Mouse (Mus musculus) kidney, adult 11 months (tissue): Measurements from ENCODE around the gene Clcn2.
"Not testable (repeated sequence)": the region's sequence is repeated elsewhere in the genome, so short reads cannot be mapped to it uniquely, and the experiment has no call there.

Experiments used
- DNase-seq: peaks from one replicate; pipeline ENCODE4 v3.0.0; 2022

Gene Clcn2

DNA sequence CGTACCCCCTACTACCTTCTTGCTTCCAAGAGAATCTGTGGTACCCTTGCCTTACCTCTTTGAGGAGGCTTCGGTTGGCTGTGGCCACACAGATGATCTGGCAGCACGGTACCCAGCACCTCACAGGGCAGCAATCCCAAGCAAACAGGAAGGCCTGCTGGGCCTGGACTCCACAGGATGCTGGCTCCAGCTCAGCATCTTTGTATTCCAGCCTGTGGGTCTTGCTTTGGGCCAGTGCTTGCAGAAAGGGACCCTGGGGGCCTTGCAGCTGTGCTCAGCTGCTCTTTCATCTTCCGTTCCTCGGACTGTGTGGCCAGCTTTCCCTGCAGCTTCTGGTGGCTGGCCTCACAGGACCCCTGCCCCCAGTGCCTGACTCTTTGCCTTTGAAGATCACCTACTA, 17.5 kb downstream of the Clcn2 start:
- no peak for DNase-seq

DNA sequence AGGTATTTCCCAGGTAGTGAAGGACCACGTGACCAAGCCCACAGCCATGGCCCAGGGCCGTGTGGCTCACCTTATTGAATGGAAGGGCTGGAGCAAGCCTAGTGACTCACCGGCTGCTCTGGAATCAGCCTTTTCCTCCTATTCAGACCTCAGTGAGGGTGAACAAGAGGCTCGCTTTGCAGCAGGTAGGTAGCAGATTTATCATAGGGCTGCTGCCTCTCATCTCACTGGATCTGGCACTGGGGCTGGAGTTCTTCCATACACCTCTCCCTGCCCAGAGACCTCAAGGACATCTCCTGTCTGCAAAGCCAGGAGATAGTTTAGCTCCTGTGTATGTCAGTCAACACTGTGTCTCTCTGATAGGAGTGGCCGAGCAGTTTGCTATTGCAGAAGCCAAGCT, 18.3 kb downstream of the Clcn2 start:
- DNase-seq, result no peak

DNA sequence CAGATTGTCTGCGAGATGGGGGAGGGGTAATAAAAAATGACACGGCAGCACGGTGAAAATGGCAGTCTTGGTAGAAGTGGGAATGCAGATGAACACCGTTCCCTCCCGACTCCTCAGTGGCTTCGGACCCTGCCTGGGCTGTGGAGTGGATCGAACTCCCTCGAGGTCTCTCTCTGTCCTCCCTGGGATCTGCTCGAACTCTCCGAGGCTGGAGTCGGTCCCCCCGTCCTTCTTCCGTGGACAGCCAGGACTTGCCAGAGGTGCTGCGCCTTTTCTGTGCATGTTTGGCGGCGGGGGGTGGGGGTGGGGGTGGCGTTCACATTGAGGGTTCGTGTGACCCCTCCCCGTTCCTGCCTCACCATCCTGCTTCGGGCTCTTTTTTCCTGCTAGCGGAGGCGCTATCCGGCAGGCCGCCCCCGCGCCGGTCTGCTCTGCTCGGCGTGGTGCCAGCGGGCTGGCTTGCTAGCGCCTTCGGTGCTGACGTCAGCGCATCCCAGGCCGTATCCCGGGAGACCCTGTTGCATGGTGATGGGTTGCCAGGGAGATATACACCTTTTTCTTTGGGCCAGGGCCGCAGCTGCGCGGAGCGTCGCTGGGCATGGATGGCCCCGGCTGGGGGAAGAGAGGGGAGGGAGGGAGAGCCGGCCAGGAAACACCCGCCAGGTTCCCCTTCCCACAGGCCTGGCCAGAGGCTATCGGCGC, 21.8 kb downstream of the Clcn2 start:
- DNase-seq, result peak; percentile 76

DNA sequence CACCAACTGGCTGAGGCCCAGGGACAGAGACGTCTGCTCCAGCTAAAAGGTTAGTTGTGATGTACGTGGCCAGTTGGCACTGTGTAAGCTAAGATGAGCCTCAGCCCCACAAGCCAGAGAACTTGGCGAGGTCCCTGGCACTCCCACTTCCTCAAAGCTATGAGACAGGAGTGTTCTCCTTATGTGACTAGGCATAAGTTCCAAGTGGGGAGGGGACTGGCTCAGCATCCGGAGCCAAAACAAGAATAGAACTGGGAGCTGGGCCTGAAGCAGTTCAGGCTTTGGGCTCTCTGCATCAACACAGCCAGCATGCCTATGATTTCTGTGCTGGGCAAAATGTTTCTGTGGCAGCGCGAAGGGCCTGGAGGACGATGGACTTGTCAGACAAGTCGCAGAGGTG, 22.8 kb downstream of the Clcn2 start:
- DNase-seq, result no peak

DNA sequence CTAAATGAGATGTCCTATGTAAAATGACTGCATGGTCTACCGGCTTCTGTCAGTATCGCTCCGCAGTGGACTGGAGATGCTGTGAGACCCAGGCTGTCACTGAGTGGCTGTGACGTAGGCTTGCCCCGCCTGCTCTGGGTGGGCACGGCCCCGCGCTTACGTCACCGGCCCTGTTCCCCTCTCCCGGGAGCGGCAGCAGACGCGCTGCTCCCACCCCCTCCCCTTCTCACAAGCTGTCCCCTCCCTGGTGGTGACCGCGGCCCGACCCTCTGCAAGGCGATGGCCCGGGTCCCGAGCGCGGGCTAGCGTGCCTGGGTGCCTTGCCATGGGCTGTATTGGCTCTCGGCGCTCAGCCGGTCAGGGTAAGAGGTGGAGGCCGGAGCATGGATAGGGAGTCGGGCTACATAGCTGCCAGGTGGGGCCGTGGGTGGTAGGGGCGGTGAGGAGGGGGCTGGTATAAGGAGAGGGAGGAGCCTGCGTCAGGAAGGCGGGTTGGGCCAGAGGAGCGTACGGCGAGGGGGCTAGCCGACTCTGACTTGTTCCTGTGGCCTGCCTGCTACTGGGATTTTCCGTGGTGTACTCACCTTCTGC, 24.3 kb downstream of the Clcn2 start, which contains the start of gene Fam131a:
Fam131a (plus strand) TSS at position 131 of the 591 bp plus-strand sequence.
- DNase-seq, result peak; percentile 81

DNA sequence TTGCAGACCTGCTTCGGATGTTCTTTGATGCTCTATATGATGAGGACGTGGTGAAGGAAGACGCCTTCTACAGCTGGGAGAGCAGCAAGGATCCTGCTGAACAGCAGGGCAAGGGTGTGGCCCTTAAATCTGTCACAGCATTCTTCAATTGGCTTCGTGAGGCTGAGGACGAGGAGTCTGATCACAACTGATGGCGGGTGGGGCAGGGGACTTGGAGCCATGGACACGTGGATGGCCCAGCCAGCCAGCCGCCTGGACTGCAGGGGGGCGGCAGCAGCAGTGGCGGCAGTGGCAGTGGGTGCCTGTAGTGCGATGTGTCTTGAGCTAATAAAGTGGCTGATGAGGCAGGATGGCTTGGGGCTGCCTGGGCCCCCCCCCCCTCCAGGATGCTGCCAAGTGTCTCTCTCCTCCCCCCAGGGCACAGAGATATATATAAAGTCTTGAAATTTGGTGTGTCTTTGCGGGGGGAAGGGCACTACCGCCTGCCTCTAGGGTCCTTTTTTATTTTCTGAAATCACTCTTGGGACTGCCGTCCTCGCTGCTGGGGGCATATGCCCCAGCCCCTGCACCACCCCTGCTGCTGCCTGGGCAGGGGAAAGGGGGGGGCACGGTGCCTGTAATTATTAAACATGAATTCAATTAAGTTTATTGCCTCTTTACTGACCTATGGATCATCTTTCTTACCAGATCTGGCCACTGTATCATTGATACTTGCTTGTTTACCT, 25.1 kb downstream of the Clcn2 start:
- no peak for DNase-seq

DNA sequence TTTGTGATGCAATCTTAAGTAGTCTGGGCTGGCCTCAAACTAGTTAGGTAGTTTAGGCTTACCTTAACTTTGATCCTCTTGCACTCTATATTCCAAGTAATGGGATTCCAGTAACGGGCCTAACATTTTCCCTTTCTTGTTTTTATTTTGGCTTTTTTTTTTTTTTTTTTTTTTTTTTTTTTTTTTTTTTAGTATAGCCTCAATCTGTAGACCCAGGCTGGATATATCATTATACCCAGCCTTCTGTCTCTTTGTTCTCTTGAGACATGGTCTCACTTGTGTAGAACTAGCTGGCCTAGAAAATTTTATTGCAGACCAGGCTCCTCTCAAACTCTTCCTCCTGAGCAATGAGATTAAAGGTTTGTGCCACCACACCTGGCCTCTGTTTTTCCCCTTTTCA, 25.9 kb downstream of the Clcn2 start:
- no peak for DNase-seq

DNA sequence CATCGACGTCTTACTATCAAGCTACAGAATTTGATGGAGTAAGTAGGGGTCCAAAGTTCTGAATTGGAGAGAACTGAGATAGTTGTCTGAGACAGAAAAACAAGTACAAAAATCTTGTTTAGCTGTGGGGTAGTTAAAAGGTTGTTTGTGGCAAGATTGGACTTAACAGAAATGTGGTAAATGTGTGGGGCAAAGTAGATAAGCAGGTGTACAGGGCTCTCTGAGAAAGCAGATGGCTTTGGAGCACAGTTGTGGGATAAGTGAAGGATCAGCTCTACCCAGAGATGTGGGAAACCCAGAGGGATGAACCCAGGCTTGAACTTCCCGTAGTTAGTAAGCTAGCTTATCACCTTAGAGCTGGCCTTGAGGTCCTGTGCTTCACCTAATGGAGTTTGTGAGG, 26.8 kb downstream of the Clcn2 start:
- DNase-seq, result no peak

DNA sequence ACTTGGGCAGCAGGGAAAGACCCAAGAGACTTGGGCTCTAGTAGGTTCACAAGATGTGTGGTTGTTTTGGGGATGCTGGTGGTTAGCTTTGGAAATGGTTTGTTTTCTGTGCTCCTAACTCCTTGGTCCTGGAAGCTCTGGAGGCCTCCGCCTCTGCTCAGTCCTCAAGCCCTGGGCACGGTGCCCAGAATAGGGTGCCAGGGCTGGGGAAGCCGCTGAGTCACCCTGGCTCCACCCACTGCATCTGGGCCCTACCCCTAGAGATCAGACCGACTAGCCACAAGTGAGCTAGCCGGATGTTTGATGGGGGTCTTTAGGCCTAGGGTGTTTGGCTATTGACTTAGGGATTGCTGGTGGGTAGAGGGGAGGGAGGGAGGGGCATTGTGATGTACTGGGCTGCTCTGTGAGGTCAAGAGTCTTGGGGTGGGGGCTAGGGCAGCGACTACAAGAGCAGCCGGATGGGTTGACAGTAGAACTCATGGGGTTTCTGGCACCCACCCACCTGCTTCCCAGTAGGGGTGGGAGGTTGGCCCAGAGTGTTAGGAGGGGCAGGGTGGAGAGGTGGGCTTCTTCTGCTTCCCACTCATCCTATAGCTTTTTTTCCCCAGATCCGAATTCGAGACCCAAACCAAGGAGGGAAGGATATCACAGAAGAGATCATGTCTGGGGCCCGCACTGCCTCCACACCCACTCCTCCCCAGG, 39.4 kb downstream of the Clcn2 start:
- peak; percentile 82 for DNase-seq

DNA sequence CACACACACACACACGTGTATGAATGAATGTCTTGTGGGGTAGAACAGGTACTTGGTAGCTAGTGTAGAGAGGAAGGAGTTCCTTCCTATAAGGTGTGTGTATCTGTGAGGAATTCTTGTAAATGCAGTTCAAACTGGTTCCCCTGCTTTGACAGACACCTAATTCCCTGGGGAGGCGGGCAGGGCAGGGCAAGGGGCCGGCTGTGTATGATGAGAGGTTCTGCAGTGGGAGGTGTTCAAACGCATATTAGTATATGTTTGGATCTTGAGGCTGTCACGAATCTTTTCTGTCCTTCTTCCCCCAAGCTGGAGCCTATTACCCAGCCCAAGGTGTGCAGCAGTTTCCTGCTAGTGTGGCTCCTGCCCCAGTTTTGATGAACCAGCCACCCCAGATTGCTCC, 40.2 kb downstream of the Clcn2 start:
- DNase-seq, result no peak

DNA sequence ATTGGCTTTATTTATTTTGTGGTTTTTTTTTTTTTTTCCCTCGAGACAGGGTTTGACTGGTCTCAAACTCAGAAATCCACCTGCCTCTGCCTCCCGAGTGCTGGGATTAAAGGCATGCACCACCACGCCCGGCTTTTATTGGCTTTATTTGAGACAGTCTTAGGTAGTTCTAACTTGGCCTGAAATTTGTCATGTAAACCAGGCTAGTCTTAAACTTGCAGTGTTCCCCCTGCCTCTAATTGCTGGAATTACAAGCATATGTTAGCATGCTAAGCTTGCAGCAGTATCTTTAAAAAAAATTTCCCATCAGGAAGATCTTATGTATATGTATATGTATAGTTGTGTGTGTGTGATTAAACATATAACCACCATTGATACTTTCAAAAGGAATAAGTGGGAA, 40.8 kb downstream of the Clcn2 start:
- no peak for DNase-seq

DNA sequence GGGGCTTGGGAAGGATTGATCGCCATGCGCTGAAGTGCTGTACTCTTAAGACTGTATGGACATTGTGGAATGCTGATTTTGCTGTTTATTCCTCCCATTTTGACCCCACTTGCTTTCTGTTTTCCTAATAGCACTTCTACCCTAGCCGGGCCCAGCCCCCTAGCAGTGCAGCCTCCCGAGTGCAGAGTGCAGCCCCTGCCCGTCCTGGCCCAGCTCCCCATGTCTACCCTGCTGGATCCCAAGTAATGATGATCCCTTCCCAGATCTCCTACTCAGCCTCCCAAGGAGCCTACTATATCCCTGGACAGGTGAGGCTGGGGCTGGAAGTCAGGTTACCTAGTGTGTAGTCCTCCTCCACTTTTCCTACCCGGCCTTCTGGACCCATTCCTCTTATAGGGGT, 42.3 kb downstream of the Clcn2 start:
- no peak for DNase-seq

DNA sequence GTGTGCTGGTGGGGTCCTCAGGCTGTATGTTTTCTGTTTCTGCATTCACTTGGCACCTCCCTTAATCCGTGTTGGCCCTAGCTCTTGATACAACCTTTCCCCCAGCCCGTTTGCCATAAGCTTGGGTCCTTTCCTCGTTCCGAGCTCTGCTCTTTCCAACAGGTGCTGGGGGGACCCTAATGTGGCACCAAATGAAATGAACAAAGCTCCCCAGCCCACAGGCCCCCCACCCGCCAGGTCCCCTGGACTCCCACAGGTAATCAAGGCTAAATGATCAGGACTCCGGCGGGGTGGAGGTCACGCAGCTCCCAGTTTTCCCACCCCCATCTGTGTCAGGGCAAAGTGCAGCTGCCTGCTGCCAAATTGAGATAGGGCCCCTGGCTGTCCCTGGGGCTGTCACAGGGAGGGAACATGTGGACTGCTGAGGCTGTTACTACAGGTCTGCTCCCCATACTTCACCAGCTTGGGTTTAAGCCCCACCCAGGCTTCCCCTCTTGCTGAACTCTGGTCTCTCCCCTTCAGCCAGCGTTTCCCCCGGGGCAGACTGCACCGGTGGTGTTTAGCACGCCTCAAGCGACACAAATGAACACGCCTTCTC, 43.7 kb downstream of the Clcn2 start:
- peak; percentile 80 for DNase-seq

DNA sequence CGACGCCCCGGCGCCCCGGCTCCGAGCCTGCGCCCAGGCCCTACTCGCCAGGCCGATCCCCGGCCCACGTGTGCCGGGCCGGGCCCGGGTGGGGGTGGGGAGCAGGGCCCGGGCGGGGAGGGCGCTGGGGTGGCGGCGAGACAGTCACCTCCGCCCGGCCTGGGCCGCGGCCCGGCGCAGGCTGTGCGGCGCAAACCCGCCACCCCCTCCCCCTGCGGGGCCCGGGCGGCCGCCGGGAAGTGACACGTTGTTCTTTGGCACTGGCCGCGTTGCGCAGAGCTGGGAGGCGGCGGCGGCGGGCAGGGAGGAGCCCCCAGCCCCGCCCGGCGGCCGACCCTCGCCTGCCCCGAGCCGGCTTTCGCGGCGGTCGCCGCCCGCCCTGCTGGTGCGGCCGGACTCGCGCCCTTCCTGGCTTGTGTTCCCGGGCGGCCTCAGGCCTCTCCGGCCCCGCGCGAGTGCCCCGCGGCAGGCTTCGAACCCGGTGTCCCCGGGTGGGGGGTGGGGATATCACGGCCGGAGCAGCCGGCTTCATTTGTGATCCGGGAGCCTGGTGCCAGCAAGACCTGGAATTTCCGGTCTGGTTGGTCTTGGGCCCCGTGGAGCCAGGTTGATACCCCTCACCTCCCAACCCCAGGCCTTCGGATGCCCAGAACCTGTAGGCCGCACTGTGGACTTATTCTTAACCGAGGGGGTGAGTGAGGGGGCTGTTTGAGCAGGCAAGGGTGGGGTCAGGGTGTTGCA, 44.4 kb downstream of the Clcn2 start:
- peak; percentile 45 for DNase-seq

DNA sequence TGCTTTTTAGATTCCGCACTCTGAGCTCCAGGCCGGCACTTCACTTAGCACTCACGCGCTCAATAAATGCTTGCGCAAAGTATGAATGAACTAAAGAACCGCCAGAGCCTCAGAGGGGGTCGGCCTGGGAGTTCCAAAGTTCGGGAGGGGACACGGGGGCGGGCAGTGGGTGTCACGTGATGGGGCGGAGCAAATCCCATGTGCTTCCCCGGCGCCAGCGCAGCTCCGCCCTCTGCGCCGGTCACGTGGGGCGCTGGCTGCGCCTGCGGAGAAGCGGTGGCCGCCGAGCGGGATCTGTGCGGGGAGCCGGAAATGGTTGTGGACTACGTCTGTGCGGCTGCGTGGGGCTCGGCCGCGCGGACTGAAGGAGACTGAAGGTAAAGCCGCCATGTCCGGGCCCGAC, 45.0 kb downstream of the Clcn2 start:
- peak; percentile 97 for DNase-seq

DNA sequence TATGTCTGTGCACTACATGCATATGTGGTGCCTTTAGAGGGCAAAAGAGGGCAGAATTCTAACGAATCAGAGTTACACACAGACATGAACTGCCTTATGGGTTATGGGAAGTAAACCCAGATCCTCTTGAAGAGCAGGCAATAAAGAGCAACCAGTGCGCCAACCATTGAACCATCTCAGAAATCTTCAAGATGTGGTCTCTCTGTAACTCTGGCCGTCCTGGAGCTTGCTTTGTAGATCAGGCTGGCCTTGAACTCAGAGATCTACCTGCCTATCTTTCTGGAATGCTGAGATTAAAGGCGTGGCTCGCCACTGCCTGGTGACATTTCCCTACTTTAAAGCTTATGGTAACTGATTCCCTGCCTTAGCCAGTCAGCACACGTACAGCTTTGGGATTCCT, 45.7 kb downstream of the Clcn2 start:
- DNase-seq, result no peak

DNA sequence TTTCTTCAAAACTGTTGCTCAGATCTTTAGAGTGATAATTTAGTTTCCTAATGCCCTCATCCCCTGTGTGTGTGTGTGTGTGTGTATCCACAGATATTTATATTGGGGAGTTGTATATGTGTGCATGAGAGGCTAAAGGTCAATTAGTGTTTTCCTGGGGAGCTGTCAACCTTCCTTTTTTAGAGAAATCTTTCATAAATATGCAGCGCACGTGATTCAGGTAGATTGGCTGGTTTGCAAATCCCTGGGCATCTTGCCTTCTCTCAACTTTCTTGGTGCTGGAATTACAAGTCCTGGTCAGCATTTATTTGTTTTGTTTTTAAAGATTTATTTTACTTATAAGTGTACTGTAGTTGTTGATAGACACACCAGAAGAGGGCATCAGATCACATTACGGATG, 47.3 kb downstream of the Clcn2 start:
- no peak for DNase-seq

DNA sequence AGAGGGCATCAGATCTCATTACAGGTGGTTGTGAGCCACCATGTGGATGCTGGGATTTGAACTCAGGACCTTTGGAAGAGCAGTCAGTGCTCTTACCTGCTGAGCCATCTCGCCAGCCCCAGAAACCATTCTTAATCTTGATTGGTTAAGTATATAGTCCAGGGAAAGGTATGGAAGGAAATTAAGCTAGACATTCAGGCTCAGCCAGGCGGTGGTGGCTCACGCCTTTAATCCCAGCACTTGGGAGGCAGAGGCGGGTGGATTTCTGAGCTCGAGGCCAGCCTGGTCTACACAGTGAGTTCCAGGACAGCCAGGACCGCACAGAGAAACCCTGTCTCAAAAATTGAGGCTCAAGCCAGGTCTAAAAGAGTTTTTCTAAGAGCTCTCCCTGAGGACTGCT, 49.5 kb downstream of the Clcn2 start, which contains the start of gene Eif4g1:
Eif4g1 (plus strand) TSS at position 301 of the 400 bp plus-strand sequence.
- not testable (repeated sequence) for DNase-seq

DNA sequence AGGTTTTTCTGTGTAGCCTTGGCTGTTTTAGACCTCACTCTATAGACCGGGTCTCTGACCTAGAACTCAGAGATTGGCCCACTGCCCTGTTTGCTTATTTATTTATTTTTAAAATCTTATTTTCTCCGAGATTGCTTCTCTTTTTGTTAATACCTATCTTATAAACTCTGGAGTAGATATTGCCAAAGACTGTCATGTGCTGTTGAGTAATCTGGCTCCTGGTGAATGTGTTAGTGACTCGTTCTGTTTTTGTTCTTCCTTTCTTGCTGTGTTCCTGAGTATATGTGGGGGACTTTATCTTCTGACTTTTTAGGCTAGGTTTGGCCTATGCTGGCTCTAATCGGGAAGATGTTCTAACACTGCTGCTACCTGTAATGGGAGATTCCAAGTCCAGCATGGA, 59.9 kb downstream of the Clcn2 start:
- no peak for DNase-seq

DNA sequence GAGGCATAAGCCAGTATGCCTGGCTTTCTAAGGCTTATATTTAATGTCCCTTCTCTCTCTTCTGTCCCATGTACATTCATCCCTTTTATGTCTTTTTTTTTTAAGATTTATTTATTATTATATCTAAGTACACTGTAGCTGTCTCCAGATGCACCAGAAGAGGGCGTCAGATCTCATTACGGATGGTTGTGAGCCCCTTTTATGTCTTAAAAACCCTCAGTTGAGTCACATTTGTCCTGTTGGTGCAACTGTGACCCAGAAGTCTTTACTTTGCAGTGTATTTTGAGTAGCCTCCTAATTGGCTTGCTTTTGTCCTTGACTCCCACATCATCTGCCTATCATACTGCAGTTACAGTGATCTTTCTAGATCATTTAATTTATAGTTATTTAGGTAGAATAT, 64.2 kb downstream of the Clcn2 start:
- DNase-seq, result no peak
